16 mouse cellular contexts compared by ENCODE assay signal in the genomic region with DNA sequence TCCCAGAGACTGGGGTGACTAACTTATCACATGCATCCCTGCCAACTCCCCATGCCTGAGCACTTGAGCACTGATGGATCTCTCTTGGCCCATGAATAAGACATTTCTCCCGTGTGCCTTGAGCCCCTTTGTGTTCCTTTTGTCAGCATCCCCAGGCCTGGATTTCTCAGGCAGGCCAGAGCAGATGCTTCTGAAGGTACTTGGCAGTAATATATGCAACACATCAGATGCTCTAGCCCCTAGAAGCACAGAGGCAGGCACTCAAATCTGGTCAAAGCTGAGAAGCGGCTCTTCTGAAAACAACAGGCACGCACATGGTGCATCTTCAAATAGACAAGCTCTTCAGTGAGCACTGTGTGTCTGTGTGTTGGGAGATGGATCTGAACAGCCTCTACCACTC.
DNase-seq lines count a peak whose midpoint lies in the region; ATAC-seq and TF ChIP-seq lines count a peak whose summit lies in the region.
"Had no signal": no experiment of that assay in that cellular context is flagged by ENCODE, and none has a peak within 500 bp of the region (broad histone marks: within the 10 kb centered on the region; RNA-seq: fewer than 3 reads in every experiment).

No protein-coding gene starts in this region.

- H3K27me3 ChIP-seq in forebrain, embryonic 15.5 days = no peaks in the 10 kb centered on the region
- no peaks in the 10 kb centered on the region for H3K27me3 ChIP-seq in forebrain, embryonic 10.5 days (ENCODE audit: poor library complexity, severe bottlenecking)
- H3K27me3 ChIP-seq in forebrain, postnatal 0 days (ENCODE audit: insufficient read depth, low read length) = no peaks in the 10 kb centered on the region
- H3K27me3 ChIP-seq: CH12.LX; heart, embryonic 12.5 days; kidney, embryonic 15.5 days; liver, embryonic 13.5 days; lung, embryonic 15.5 days had no signal

- no peak overlapping the region for H3K4me2 ChIP-seq in forebrain, embryonic 15.5 days (replicated peaks)
- no peak overlapping the region for H3K4me2 ChIP-seq in forebrain, postnatal 0 days (ENCODE audit: low read depth)
- H3K4me2 ChIP-seq: heart, embryonic 12.5 days; kidney, embryonic 15.5 days; liver, embryonic 13.5 days; lung, embryonic 15.5 days had no signal

- H3K4me3 ChIP-seq in forebrain, embryonic 15.5 days = no peak overlapping the region
- no peak overlapping the region for H3K4me3 ChIP-seq in forebrain, embryonic 10.5 days
- no peak overlapping the region for H3K4me3 ChIP-seq in forebrain, postnatal 0 days (ENCODE audit: low read depth, low read length)
- H3K4me3 ChIP-seq: erythroblast, embryonic 14.5 days; heart, embryonic 12.5 days; kidney, embryonic 15.5 days; liver, embryonic 13.5 days; lung, embryonic 15.5 days had no signal

- H3K27ac ChIP-seq in forebrain, embryonic 15.5 days (replicated peaks) = peak overlapping the region; percentile 55
- no peak overlapping the region for H3K27ac ChIP-seq in forebrain, embryonic 10.5 days
- peak overlapping the region; percentile 35; the same call in 1 of the 2 replicates for H3K27ac ChIP-seq in forebrain, postnatal 0 days (ENCODE audit: low read depth, low read length)
- H3K27ac ChIP-seq: kidney, embryonic 15.5 days; liver, embryonic 13.5 days; lung, embryonic 15.5 days had no signal

- ATAC-seq in forebrain, embryonic 15.5 days (replicated peaks) = no peak; the same call in 1 of the 2 replicates
- peak; percentile 78 for ATAC-seq in forebrain, postnatal 0 days
- ATAC-seq: intestine, embryonic 16.5 days had no signal

- 40% methylated on average over 3 of the region's 3 CpGs for WGBS in forebrain, embryonic 15.5 days
- WGBS in forebrain, embryonic 10.5 days = 84% methylated on average over 3 of the region's 3 CpGs
- WGBS in forebrain, postnatal 0 days = 29% methylated on average over 3 of the region's 3 CpGs

- H3K4me1 ChIP-seq in forebrain, embryonic 15.5 days = peaks cover 6% of the 10 kb centered on the region
- H3K4me1 ChIP-seq in forebrain, embryonic 10.5 days = peaks cover 5% of the 10 kb centered on the region; the same call in 1 of the 2 replicates
- H3K4me1 ChIP-seq in forebrain, postnatal 0 days (ENCODE audit: insufficient read depth) = peaks cover 6% of the 10 kb centered on the region; the same call in 1 of the 2 replicates
- H3K4me1 ChIP-seq: heart, embryonic 12.5 days; kidney, embryonic 15.5 days; liver, embryonic 13.5 days; lung, embryonic 15.5 days had no signal

- no peak for TF ChIP-seq CTCF in forebrain, postnatal 0 days (IDR thresholded peaks at IDR 0.05; ENCODE audit: low read depth)

- no peak for DNase-seq in forebrain, embryonic 10.5 days (ENCODE audit: extremely low spot score, low spot score)
- peak; percentile 20 to 42 for DNase-seq in left cerebral cortex, adult 18-20 months (ENCODE audit: low spot score in 2 of 2)
- no peak for DNase-seq in left cerebral cortex, adult 11 months (ENCODE audit: low spot score)
- DNase-seq in forebrain, postnatal 0 days = peak; percentile 52
- peak; percentile 32 for DNase-seq in right cerebral cortex, postnatal 25 days
- DNase-seq in urinary bladder, adult 2 months (ENCODE audit: low spot score) = no peak
- no peak for DNase-seq in ovary, adult 18-20 months (ENCODE audit: low spot score)
- DNase-seq: cerebellum, adult 2 months; liver, embryonic 13.5 days had no signal

- no peaks in the 10 kb centered on the region for H3K9me3 ChIP-seq in forebrain, embryonic 15.5 days
- no peaks in the 10 kb centered on the region for H3K9me3 ChIP-seq in forebrain, embryonic 10.5 days
- H3K9me3 ChIP-seq in forebrain, postnatal 0 days (ENCODE audit: low read length) = no peaks in the 10 kb centered on the region
- H3K9me3 ChIP-seq: kidney, embryonic 15.5 days; lung, embryonic 15.5 days had no signal

- H3K36me3 ChIP-seq in forebrain, embryonic 15.5 days = no peaks in the 10 kb centered on the region
- no peaks in the 10 kb centered on the region for H3K36me3 ChIP-seq in forebrain, embryonic 10.5 days (replicated peaks)
- H3K36me3 ChIP-seq in forebrain, postnatal 0 days (ENCODE audit: insufficient read depth) = no peaks in the 10 kb centered on the region
- H3K36me3 ChIP-seq: heart, embryonic 12.5 days; kidney, embryonic 15.5 days; liver, embryonic 13.5 days; lung, embryonic 15.5 days had no signal

- no peak overlapping the region for H3K9ac ChIP-seq in forebrain, embryonic 15.5 days (replicated peaks)
- no peak overlapping the region for H3K9ac ChIP-seq in forebrain, postnatal 0 days
- H3K9ac ChIP-seq: heart, embryonic 12.5 days; kidney, embryonic 15.5 days; liver, embryonic 13.5 days; lung, embryonic 15.5 days had no signal

Comparison
In these comparisons a context has a peak if more than half of its experiments do, and no peak if none do; other contexts are left out.
1. DNase-seq: peak in left cerebral cortex, adult 18-20 months (2 of 2), forebrain, postnatal 0 days (single experiment) and right cerebral cortex, postnatal 25 days (single experiment); none in forebrain, embryonic 10.5 days (single experiment), left cerebral cortex, adult 11 months (single experiment), urinary bladder, adult 2 months (single experiment) and ovary, adult 18-20 months (single experiment).